Mouse (Mus musculus) adrenal gland, postnatal 25 days (tissue): ENCODE data around the gene Olfr1224-ps1. TPM values are rescaled to one million over a fixed set of nuclear protein-coding genes. Genes with fewer than 3 reads are reported as not detected.
"Not testable (repeated sequence)": the region's sequence is repeated elsewhere in the genome, so short reads cannot be mapped to it uniquely, and the experiment has no call there.

ENCODE experiments used
- DNase-seq: peaks from one replicate; pipeline ENCODE4 v3.0.0; 2021; ENCODE audit warnings: mixed read lengths
- long read RNA-seq: library from polyadenylated mRNA; stranded (forward); transcript quantifications from one replicate; pipeline ENCODE4 v2.0.0, GENCODE M21; 2021
- total RNA-seq: library from RNA; stranded (reverse); gene quantifications from 2 replicates; pipeline ENCODE4 v1.2.3, GENCODE M21; 2021

Gene Olfr1224-ps1
- not detected in 2 replicates for total RNA-seq
- long read RNA-seq: 0 reads

- DNase-seq: not testable (repeated sequence)
Observed at GRCm38 (mm10) chr2:89163991-89164390, at the start of gene Olfr1224-ps1. Olfr1224-ps1 (minus strand) TSS chr2:89164091.

GRCm38 (mm10) chr2:89199948-89200347 lies 36.1 kb upstream of the Olfr1224-ps1 start, which contains the start of gene Olfr1226:
Olfr1226 (minus strand) TSS chr2:89200048.
- no peak for DNase-seq

- DNase-seq: no peak
Observed at GRCm38 (mm10) chr2:89196325-89196982, 32.6 kb upstream of the Olfr1224-ps1 start.

GRCm38 (mm10) chr2:89174569-89174968 lies 10.7 kb upstream of the Olfr1224-ps1 start, which contains the start of gene Olfr1225:
Olfr1225 (minus strand) TSS chr2:89174669.
- no peak for DNase-seq

GRCm38 (mm10) chr2:89164711-89165110 lies 820 bp upstream of the Olfr1224-ps1 start:
- not testable (repeated sequence) for DNase-seq

GRCm38 (mm10) chr2:89151460-89151859 lies 12.4 kb downstream of the Olfr1224-ps1 start, which contains the start of gene Olfr1223:
Olfr1223 (minus strand) TSS chr2:89151560.
- no peak for DNase-seq

GRCm38 (mm10) chr2:89132954-89133353 lies 30.9 kb downstream of the Olfr1224-ps1 start, which contains the start of gene Olfr1222:
Olfr1222 (minus strand) TSS chr2:89133054.
- no peak for DNase-seq

- no peak for DNase-seq
Observed at GRCm38 (mm10) chr2:89117183-89117582, 46.7 kb downstream of the Olfr1224-ps1 start, which contains the start of gene Olfr1221. Olfr1221 (minus strand) TSS chr2:89117283.

GRCm38 (mm10) chr2:89106735-89107134 lies 57.2 kb downstream of the Olfr1224-ps1 start, which contains the start of gene Olfr1220:
Olfr1220 (minus strand) TSS chr2:89106835.
- DNase-seq: no peak

- DNase-seq: no peak
Observed at GRCm38 (mm10) chr2:89105651-89106050, 58.2 kb downstream of the Olfr1224-ps1 start.

Other genes starting within 250 kb of the Olfr1224-ps1 start
- gene Olfr1209, start 248.9 kb downstream of the Olfr1224-ps1 start, total RNA-seq: not detected in 2 replicates
- gene Olfr1211, start 226.0 kb downstream of the Olfr1224-ps1 start, total RNA-seq: not detected in 2 replicates
- gene Olfr1212, start 210.1 kb downstream of the Olfr1224-ps1 start, total RNA-seq: not detected in 2 replicates
- gene Gm13762, start 183.8 kb downstream of the Olfr1224-ps1 start, total RNA-seq: not detected in 2 replicates
- not detected in 2 replicates for gene Olfr1214, start 171.4 kb downstream of the Olfr1224-ps1 start, total RNA-seq
- gene Olfr1215, start 157.1 kb downstream of the Olfr1224-ps1 start, total RNA-seq: not detected in 2 replicates
- not detected in 2 replicates for gene Olfr1216, start 145.8 kb downstream of the Olfr1224-ps1 start, total RNA-seq
- not detected in 2 replicates for gene Olfr1217, start 132.0 kb downstream of the Olfr1224-ps1 start, total RNA-seq
- not detected in 2 replicates for gene Olfr1218, start 102.9 kb downstream of the Olfr1224-ps1 start, total RNA-seq
- gene Olfr1219, start 80.6 kb downstream of the Olfr1224-ps1 start, total RNA-seq: not detected in 2 replicates
- gene Olfr1220, start 57.3 kb downstream of the Olfr1224-ps1 start, total RNA-seq: not detected in 2 replicates
- not detected in 2 replicates for gene Olfr1221, start 46.8 kb downstream of the Olfr1224-ps1 start, total RNA-seq
- not detected in 2 replicates for gene Olfr1222, start 31.0 kb downstream of the Olfr1224-ps1 start, total RNA-seq
- not detected in 2 replicates for gene Olfr1223, start 12.5 kb downstream of the Olfr1224-ps1 start, total RNA-seq
- gene Olfr1225, start 10.6 kb upstream of the Olfr1224-ps1 start, total RNA-seq: not detected in 2 replicates
- gene Olfr1226, start 36.0 kb upstream of the Olfr1224-ps1 start, total RNA-seq: not detected in 2 replicates
- not detected in 2 replicates for gene Olfr1228, start 90.0 kb upstream of the Olfr1224-ps1 start, total RNA-seq
- gene Olfr1229, start 123.9 kb upstream of the Olfr1224-ps1 start, total RNA-seq: not detected in 2 replicates
- not detected in 2 replicates for gene Olfr1230, start 133.2 kb upstream of the Olfr1224-ps1 start, total RNA-seq
- gene Olfr1231, start 143.0 kb upstream of the Olfr1224-ps1 start, total RNA-seq: not detected in 2 replicates
- not detected in 2 replicates for gene Olfr1232, start 165.6 kb upstream of the Olfr1224-ps1 start, total RNA-seq
- gene Olfr1233, start 178.3 kb upstream of the Olfr1224-ps1 start, total RNA-seq: not detected in 2 replicates
- not detected in 2 replicates for gene Olfr1234, start 200.8 kb upstream of the Olfr1224-ps1 start, total RNA-seq
- gene Olfr1238, start 245.6 kb upstream of the Olfr1224-ps1 start, total RNA-seq: not detected in 2 replicates